Mouse (Mus musculus): Measurements from ENCODE around the gene Serpinb1b. TPM values are rescaled to one million over a fixed set of nuclear protein-coding genes. Genes with fewer than 3 reads are reported as not detected.

Gene Serpinb1b
- polyA plus RNA-seq, 1 experiment from 2014 or later, result 0.22 TPM

Other genes with a start within 250 kb of the Serpinb1b start
- gene Serpinb1a, start 227.4 kb upstream of the Serpinb1b start, polyA plus RNA-seq (2018), result 0.67 to 1.4 TPM (median 1.3 TPM) in 3 replicates
- 3.9 to 4.2 TPM (median 4.2 TPM) in 3 replicates for gene Serpinb1c, start 180.4 kb upstream of the Serpinb1b start, polyA plus RNA-seq (2018)
- 3.7 to 12.9 TPM (median 6.1 TPM) in 3 replicates for gene Serpinb6b, start 113.4 kb upstream of the Serpinb1b start, polyA plus RNA-seq (2018)
- 5.1 to 13.2 TPM (median 9.9 TPM) in 3 replicates for gene Serpinb9, start 75.3 kb upstream of the Serpinb1b start, polyA plus RNA-seq (2018)
- gene Serpinb9b, start 51.2 kb upstream of the Serpinb1b start, polyA plus RNA-seq (2018), result 0.10 to 0.26 TPM in 2 of 3 replicates, not detected in the other
- not detected in 3 replicates for gene Serpinb9c, start 81.2 kb downstream of the Serpinb1b start, polyA plus RNA-seq (2018)
- not detected in 3 replicates for gene Serpinb9d, start 114.4 kb downstream of the Serpinb1b start, polyA plus RNA-seq (2018)
- gene Serpinb9e, start 171.0 kb downstream of the Serpinb1b start, polyA plus RNA-seq (2018), result not detected in 3 replicates
- gene Serpinb9f, start 245.5 kb downstream of the Serpinb1b start, polyA plus RNA-seq (2018), result not detected in 3 replicates

Measured in macrophage (primary cell).